Mouse (Mus musculus): ENCODE results near the gene Det1. TPM values are rescaled to one million over a fixed set of nuclear protein-coding genes. Genes with fewer than 3 reads are reported as not detected.

Gene Det1
- polyA plus RNA-seq, 1 experiment, result 12.0 TPM

DNA sequence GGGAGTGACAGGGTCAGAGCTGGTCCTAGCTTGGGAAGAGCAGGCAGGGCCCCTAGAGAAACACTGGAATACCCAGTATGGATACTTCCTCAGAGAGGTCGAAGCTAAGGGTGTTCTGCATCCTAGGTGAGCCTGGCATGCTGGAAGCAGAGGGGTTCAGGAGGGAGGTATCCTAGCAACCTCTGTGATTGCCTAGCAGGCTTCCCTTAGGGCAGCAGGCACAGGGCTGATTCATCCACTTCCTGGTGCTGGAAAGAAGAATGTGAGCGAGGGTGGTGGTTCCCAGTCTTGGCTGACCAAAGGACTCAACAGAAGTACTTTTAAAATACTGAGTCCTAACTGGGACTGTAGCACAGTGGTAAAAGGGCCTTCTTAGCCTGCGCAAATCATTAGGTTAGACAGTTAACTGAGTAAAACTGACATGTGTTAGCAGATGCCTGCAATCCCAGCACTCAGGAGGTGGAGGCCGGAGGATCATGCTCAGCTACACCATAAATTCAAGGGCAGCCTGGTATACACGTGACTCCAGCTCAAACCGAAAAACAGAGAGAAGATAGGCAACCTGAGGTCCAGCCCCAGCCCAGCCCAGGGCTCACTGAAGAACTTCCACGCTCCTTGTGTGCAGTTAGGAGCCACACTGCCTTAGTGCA lies 16.9 kb upstream of the Det1 start:
- Histone ChIP-seq H3ac (ENCODE audit: control insufficient read depth, insufficient read length) (no peak overlapping the region), H3K27me3 (ENCODE audit: control insufficient read depth, insufficient read depth, insufficient read length) (peaks cover 35% of the 10 kb centered on the region), H3K79me2 (ENCODE audit: control insufficient read depth, insufficient read depth) (no peaks in the 10 kb centered on the region), H3K4me3 (no peak overlapping the region), H3K4me2 (ENCODE audit: low read depth) (no peak overlapping the region), H3K36me3 (ENCODE audit: control insufficient read depth, insufficient read depth) (no peaks in the 10 kb centered on the region)
- TF ChIP-seq POLR2A (IDR thresholded peaks at IDR 0.05; ENCODE audit: insufficient read length, low read depth) (no peak), CEBPB (IDR thresholded peaks at IDR 0.05; ENCODE audit: insufficient read depth, poor library complexity, severe bottlenecking) (no peak), TCF3 (IDR thresholded peaks at IDR 0.05; ENCODE audit: insufficient read length, low read depth) (no peak), SRF (IDR thresholded peaks at IDR 0.05; ENCODE audit: control insufficient read depth, insufficient read length, low read depth) (no peak), USF1 (IDR thresholded peaks at IDR 0.05; ENCODE audit: low read depth) (no peak), MAX (IDR thresholded peaks at IDR 0.05; ENCODE audit: low read depth) (no peak), REST (IDR thresholded peaks at IDR 0.05; ENCODE audit: insufficient read depth, insufficient read length) (no peak), TCF12 (IDR thresholded peaks at IDR 0.05; ENCODE audit: insufficient read depth, poor library complexity, severe bottlenecking) (no peak), E2F4 (IDR thresholded peaks at IDR 0.05; ENCODE audit: insufficient read depth) (no peak), MYOG (IDR thresholded peaks at IDR 0.05; ENCODE audit: control insufficient read depth in 1 of 3, insufficient read depth in 1 of 3, insufficient read length in 2 of 3, low read depth in 2 of 3) (no peak), MYOD1 (IDR thresholded peaks at IDR 0.05; ENCODE audit: control insufficient read depth in 1 of 3, insufficient read length in 2 of 3, low read depth in 2 of 3) (no peak), POLR2AphosphoS2 (IDR thresholded peaks at IDR 0.05; ENCODE audit: insufficient read length, low read depth) (no peak)

GRCm38 (mm10) chr7:78855044-78855655 lies 8.1 kb upstream of the Det1 start:
- TF ChIP-seq POLR2AphosphoS2 (IDR thresholded peaks at IDR 0.05; ENCODE audit: insufficient read length, low read depth) (no peak), USF1 (IDR thresholded peaks at IDR 0.05; ENCODE audit: low read depth) (no peak), SRF (IDR thresholded peaks at IDR 0.05; ENCODE audit: control insufficient read depth, insufficient read length, low read depth) (no peak), MYOG (IDR thresholded peaks at IDR 0.05; ENCODE audit: control insufficient read depth in 1 of 3, insufficient read depth in 1 of 3, insufficient read length in 2 of 3, low read depth in 2 of 3) (no peak), CEBPB (IDR thresholded peaks at IDR 0.05; ENCODE audit: insufficient read depth, poor library complexity, severe bottlenecking) (no peak)
- Histone ChIP-seq H3K4me3 (no peak overlapping the region), H3K79me2 (ENCODE audit: control insufficient read depth, insufficient read depth) (no peaks in the 10 kb centered on the region), H3K4me2 (ENCODE audit: low read depth) (no peak overlapping the region), H3ac (ENCODE audit: control insufficient read depth, insufficient read length) (no peak overlapping the region), H3K27me3 (ENCODE audit: control insufficient read depth, insufficient read depth, insufficient read length) (peaks cover 34% of the 10 kb centered on the region), H3K36me3 (ENCODE audit: control insufficient read depth, insufficient read depth) (no peaks in the 10 kb centered on the region)

DNA sequence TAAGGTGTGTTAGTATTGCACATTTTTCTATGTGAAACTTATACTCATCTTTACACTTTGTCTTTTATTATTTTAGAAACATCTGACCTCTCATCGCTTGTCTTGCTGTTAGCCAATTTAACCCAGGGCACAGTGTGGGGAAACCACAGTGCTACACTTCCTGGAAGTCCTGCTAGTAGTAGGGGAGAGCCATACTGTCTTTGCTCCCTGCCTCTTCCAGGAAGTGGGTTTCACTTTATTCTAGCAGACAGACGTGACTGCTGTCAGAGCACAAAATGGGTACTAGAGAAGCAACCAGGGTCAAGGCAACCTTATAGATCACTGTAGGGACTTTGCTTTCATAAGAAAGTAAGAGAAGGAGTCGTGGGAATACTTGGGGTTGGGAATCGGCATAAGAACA lies 7.0 kb upstream of the Det1 start:
- H3K4me3 ChIP-seq, result no peak overlapping the region

DNA sequence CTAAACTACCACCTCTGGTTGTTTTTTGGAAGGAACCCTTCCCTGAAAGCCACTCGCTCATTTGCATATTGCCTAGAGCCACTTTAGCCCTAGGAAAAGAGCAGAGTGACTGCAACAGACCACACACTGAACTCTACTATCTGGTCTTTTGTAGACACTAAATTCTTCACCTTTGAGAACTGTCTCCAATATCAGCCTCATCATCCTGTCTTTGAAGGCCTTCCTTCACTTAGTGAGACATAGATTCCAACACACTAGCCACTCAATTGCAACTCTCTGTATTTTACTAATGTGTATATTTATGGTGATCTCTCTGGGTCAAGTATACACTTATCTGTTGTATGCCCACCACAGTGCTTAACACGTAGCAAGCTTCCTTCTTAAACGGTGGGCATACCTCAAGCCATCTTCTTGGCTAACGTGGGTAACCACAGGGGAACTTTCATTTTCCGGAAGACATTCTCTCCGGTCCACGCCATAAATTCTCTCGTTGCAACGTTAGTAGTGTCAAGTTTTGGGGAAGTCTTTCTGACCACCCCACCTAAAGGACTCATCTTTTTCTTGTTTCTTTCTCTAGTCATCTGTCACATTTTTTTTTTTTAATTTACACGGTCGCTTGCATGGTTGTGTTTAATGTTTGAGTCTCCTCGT lies 872 bp downstream of the Det1 start:
- H3K4me3 ChIP-seq, result peak overlapping the region; percentile 80
- H3K79me2 ChIP-seq (ENCODE audit: control insufficient read depth, insufficient read depth), result peaks cover 11% of the 10 kb centered on the region
- H3K27me3 ChIP-seq (ENCODE audit: control insufficient read depth, insufficient read depth, insufficient read length), result no peaks in the 10 kb centered on the region
- TF ChIP-seq CEBPB (IDR thresholded peaks at IDR 0.05; ENCODE audit: insufficient read depth, poor library complexity, severe bottlenecking) (no peak), MYOG (IDR thresholded peaks at IDR 0.05; ENCODE audit: control insufficient read depth in 1 of 3, insufficient read depth in 1 of 3, insufficient read length in 2 of 3, low read depth in 2 of 3) (no peak), TCF12 (IDR thresholded peaks at IDR 0.05; ENCODE audit: insufficient read depth, poor library complexity, severe bottlenecking) (no peak), USF1 (IDR thresholded peaks at IDR 0.05; ENCODE audit: low read depth) (no peak), REST (IDR thresholded peaks at IDR 0.05; ENCODE audit: insufficient read depth, insufficient read length) (no peak), MAX (IDR thresholded peaks at IDR 0.05; ENCODE audit: low read depth) (no peak), POLR2A (IDR thresholded peaks at IDR 0.05; ENCODE audit: insufficient read length, low read depth) (no peak), MYOD1 (IDR thresholded peaks at IDR 0.05; ENCODE audit: control insufficient read depth in 1 of 3, insufficient read length in 2 of 3, low read depth in 2 of 3) (no peak), E2F4 (IDR thresholded peaks at IDR 0.05; ENCODE audit: insufficient read depth) (no peak), TCF3 (IDR thresholded peaks at IDR 0.05; ENCODE audit: insufficient read length, low read depth) (no peak), SRF (IDR thresholded peaks at IDR 0.05; ENCODE audit: control insufficient read depth, insufficient read length, low read depth) (no peak), POLR2AphosphoS2 (IDR thresholded peaks at IDR 0.05; ENCODE audit: insufficient read length, low read depth) (no peak)
- peak overlapping the region; percentile 61 for H3ac ChIP-seq (ENCODE audit: control insufficient read depth, insufficient read length)
- H3K4me2 ChIP-seq (ENCODE audit: low read depth), result peak overlapping the region; percentile 98
- H3K36me3 ChIP-seq (ENCODE audit: control insufficient read depth, insufficient read depth), result no peaks in the 10 kb centered on the region

More for the DNA sequence above, 7.0 kb upstream of the Det1 start:
- Histone ChIP-seq H3ac (ENCODE audit: control insufficient read depth, insufficient read length) (no peak overlapping the region), H3K4me2 (ENCODE audit: low read depth) (peak overlapping the region; percentile 34), H3K36me3 (ENCODE audit: control insufficient read depth, insufficient read depth) (no peaks in the 10 kb centered on the region), H3K79me2 (ENCODE audit: control insufficient read depth, insufficient read depth) (no peaks in the 10 kb centered on the region), H3K27me3 (ENCODE audit: control insufficient read depth, insufficient read depth, insufficient read length) (peaks cover 25% of the 10 kb centered on the region)
- TF ChIP-seq POLR2AphosphoS2 (IDR thresholded peaks at IDR 0.05; ENCODE audit: insufficient read length, low read depth) (no peak), MAX (IDR thresholded peaks at IDR 0.05; ENCODE audit: low read depth) (no peak), TCF3 (IDR thresholded peaks at IDR 0.05; ENCODE audit: insufficient read length, low read depth) (no peak), MYOD1 (IDR thresholded peaks at IDR 0.05; ENCODE audit: control insufficient read depth in 1 of 3, insufficient read length in 2 of 3, low read depth in 2 of 3) (no peak), POLR2A (IDR thresholded peaks at IDR 0.05; ENCODE audit: insufficient read length, low read depth) (no peak), TCF12 (IDR thresholded peaks at IDR 0.05; ENCODE audit: insufficient read depth, poor library complexity, severe bottlenecking) (no peak), CEBPB (IDR thresholded peaks at IDR 0.05; ENCODE audit: insufficient read depth, poor library complexity, severe bottlenecking) (no peak), E2F4 (IDR thresholded peaks at IDR 0.05; ENCODE audit: insufficient read depth) (no peak), REST (IDR thresholded peaks at IDR 0.05; ENCODE audit: insufficient read depth, insufficient read length) (no peak), MYOG (IDR thresholded peaks at IDR 0.05; ENCODE audit: control insufficient read depth in 1 of 3, insufficient read depth in 1 of 3, insufficient read length in 2 of 3, low read depth in 2 of 3) (no peak), SRF (IDR thresholded peaks at IDR 0.05; ENCODE audit: control insufficient read depth, insufficient read length, low read depth) (no peak), USF1 (IDR thresholded peaks at IDR 0.05; ENCODE audit: low read depth) (no peak)
